Mouse (Mus musculus): ENCODE measurements around the gene Cenpn. TPM values are rescaled to one million over a fixed set of nuclear protein-coding genes. Genes with fewer than 3 reads are reported as not detected.

Gene Cenpn
- polyA plus RNA-seq (2015; fragmentation: Nextera tagmentation; extraction: Ambion mirVana), result 5.0 and 5.7 TPM in 2 replicates

GRCm38 (mm10) chr8:116921337-116922059 lies at the start of gene Cenpn, which contains the start of gene Cmc2:
Gene Cenpn, plus strand, starts transcription at chr8:116921730.
Gene Cmc2, minus strand, starts transcription at chr8:116921455.

GRCm38 (mm10) chr8:116943161-116943554 lies 21.6 kb downstream of the Cenpn start, which contains the start of gene Atmin:
Gene Atmin, plus strand, starts transcription at chr8:116943393.

DNA sequence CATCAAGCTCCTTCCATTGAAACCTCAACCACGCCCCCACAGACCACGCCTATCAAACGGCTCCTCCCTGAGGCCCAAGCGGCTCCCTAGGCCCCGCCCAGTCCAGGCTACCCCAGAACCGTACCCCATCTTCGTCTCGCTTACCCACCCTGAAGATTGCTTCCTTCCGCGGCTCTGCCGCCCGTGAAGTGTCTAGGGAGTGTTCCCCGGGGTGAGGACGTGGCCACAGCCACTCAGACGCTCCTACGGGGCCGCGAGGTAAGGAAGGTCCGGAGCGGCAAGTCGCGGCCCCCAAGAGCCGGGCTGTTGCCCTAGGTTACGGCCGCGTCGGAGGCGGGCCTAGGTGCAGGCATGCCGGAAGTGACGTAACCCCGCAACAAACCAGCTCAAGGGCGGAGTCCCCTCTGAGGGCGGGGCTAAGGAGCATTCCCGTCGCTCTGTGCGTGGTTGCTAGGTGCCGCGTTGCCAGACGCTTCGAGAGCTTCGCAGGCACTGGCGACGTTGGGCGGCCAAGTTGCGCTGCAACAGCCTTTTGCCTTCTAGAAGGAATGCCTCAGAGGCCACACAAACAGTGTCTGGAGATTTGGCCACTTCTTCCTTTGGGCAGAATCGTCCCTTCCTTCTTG lies 57.2 kb downstream of the Cenpn start, which contains the start of gene 1700030J22Rik:
1700030J22Rik (minus strand) TSS at position 329 of the 626 bp plus-strand sequence.

Other genes starting within 250 kb of the Cenpn start
- gene Cdyl2, start 188.7 kb upstream of the Cenpn start, polyA plus RNA-seq (2015; fragmentation: Nextera tagmentation; extraction: Ambion mirVana), result 15.2 and 16.1 TPM in 2 replicates
- 32.7 and 38.6 TPM in 2 replicates for gene Cmc2, start 275 bp upstream of the Cenpn start, polyA plus RNA-seq (2015; fragmentation: Nextera tagmentation; extraction: Ambion mirVana)
- 19.2 and 20.6 TPM in 2 replicates for gene Atmin, start 21.7 kb downstream of the Cenpn start, polyA plus RNA-seq (2015; fragmentation: Nextera tagmentation; extraction: Ambion mirVana)
- gene 1700030J22Rik, start 57.2 kb downstream of the Cenpn start, polyA plus RNA-seq (2015; fragmentation: Nextera tagmentation; extraction: Ambion mirVana), result 5.2 and 6.5 TPM in 2 replicates
- 126 and 131 TPM in 2 replicates for gene Gcsh, start 71.8 kb downstream of the Cenpn start, polyA plus RNA-seq (2015; fragmentation: Nextera tagmentation; extraction: Ambion mirVana)
- gene Pkd1l2, start 160.7 kb downstream of the Cenpn start, polyA plus RNA-seq (2015; fragmentation: Nextera tagmentation; extraction: Ambion mirVana), result 0.43 and 0.57 TPM in 2 replicates
- gene Bco1, start 174.1 kb downstream of the Cenpn start, polyA plus RNA-seq (2015; fragmentation: Nextera tagmentation; extraction: Ambion mirVana), result 0.37 and 0.38 TPM in 2 replicates
- 5.6 and 6.2 TPM in 2 replicates for gene Gan, start 236.4 kb downstream of the Cenpn start, polyA plus RNA-seq (2015; fragmentation: Nextera tagmentation; extraction: Ambion mirVana)